ENCODE assay signal across 8 mouse cellular contexts in the genomic region with DNA sequence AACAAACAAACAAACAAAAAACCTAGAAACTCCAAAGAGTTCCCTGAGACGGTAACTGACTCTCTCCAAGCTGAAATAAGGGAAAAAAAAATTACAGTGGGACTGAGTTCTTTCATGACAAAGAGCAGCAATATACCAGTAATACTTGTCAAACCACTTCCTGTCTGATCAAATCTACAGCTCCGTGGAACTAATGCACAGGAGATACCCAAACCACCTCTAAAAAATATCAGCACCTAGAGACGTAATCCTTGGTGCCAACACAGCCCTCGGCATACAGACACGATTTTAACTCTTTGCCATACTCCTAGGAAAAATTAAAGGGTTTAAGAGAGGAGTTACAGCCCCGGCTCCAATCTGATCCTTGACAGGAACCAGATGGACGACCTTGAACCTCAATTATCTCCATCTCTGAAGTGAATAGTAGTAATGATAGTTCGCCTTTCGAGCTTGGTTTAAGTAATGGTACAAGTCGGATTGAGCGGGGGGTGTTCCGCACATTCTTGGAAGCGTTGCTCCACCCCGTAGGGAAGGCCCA. TPM values are rescaled to one million over a fixed set of nuclear protein-coding genes. Genes with fewer than 3 reads are reported as not detected.
A peak's percentile ranks its signal among the peaks of the same experiment; 100 is the strongest.
DNase-seq lines count a peak whose midpoint lies in the region; ATAC-seq and TF ChIP-seq lines count a peak whose summit lies in the region.

No protein-coding gene starts in this region.

- H3K4me2 ChIP-seq in kidney, embryonic 16.5 days (replicated peaks; ENCODE audit: low read depth, low read length) = peak overlapping the region; percentile 69
- H3K4me2 ChIP-seq in hindbrain, embryonic 15.5 days = peak overlapping the region; percentile 63
- peak overlapping the region; percentile 78 for H3K4me2 ChIP-seq in midbrain, embryonic 16.5 days (ENCODE audit: low read length)

- no peaks in the 10 kb centered on the region for H3K27me3 ChIP-seq in kidney, embryonic 16.5 days (ENCODE audit: insufficient read depth, low read length)
- no peaks in the 10 kb centered on the region for H3K27me3 ChIP-seq in hindbrain, embryonic 15.5 days
- H3K27me3 ChIP-seq in midbrain, embryonic 16.5 days (ENCODE audit: control insufficient read depth, insufficient read depth, low read depth, low read length) = no peaks in the 10 kb centered on the region

- peaks cover 16% of the 10 kb centered on the region for H3K36me3 ChIP-seq in kidney, embryonic 16.5 days (ENCODE audit: insufficient read depth, low read length)
- H3K36me3 ChIP-seq in hindbrain, embryonic 15.5 days = peaks cover 18% of the 10 kb centered on the region
- H3K36me3 ChIP-seq in midbrain, embryonic 16.5 days (ENCODE audit: control insufficient read depth, insufficient read depth, low read length) = peaks cover 17% of the 10 kb centered on the region

- WGBS in kidney, embryonic 16.5 days = 3% methylated on average over 14 of the region's 14 CpGs
- WGBS in bone marrow, adult 2 months = 1% methylated on average over 14 of the region's 14 CpGs
- WGBS in hindbrain, embryonic 15.5 days = 9% methylated on average over 14 of the region's 14 CpGs
- 7% methylated on average over 14 of the region's 14 CpGs for WGBS in midbrain, embryonic 16.5 days

- TF ChIP-seq POLR2A in bone marrow, adult 2 months (IDR thresholded peaks at IDR 0.05; ENCODE audit: borderline replicate concordance, control insufficient read depth, low read depth, low read length) = no peak

- TF ChIP-seq CTCF in bone marrow, adult 2 months (IDR thresholded peaks at IDR 0.05; ENCODE audit: control insufficient read depth, insufficient read depth, low read length) = no peak

- peak overlapping the region; percentile 98 for H3K27ac ChIP-seq in kidney, embryonic 16.5 days (ENCODE audit: low read length)
- H3K27ac ChIP-seq in bone marrow, adult 2 months (ENCODE audit: control insufficient read depth, insufficient read depth, low read depth, low read length, poor library complexity) = peak overlapping the region; percentile 96
- peak overlapping the region; percentile 92 for H3K27ac ChIP-seq in hindbrain, embryonic 15.5 days (replicated peaks)
- H3K27ac ChIP-seq in midbrain, embryonic 16.5 days (ENCODE audit: low read length) = peak overlapping the region; percentile 93

- no peaks in the 10 kb centered on the region for H3K9me3 ChIP-seq in kidney, embryonic 16.5 days (ENCODE audit: low read length)
- H3K9me3 ChIP-seq in hindbrain, embryonic 15.5 days = no peaks in the 10 kb centered on the region
- H3K9me3 ChIP-seq in midbrain, embryonic 16.5 days (replicated peaks; ENCODE audit: control insufficient read depth, low read length, poor library complexity, severe bottlenecking) = no peaks in the 10 kb centered on the region

- DNase-seq in kidney, postnatal 4 days = no peak
- DNase-seq in cerebellum, postnatal 14 days = no peak
- DNase-seq in urinary bladder, postnatal 25 days (ENCODE audit: low spot score) = no peak
- no peak for DNase-seq in cerebellum, postnatal 10 days

- peak overlapping the region; percentile 94 for H3K9ac ChIP-seq in kidney, embryonic 16.5 days (replicated peaks; ENCODE audit: low read length)
- peak overlapping the region; percentile 78 for H3K9ac ChIP-seq in hindbrain, embryonic 15.5 days
- H3K9ac ChIP-seq in midbrain, embryonic 16.5 days (ENCODE audit: low read depth, low read length) = peak overlapping the region; percentile 82

- peaks cover 15% of the 10 kb centered on the region for H3K4me1 ChIP-seq in kidney, embryonic 16.5 days (ENCODE audit: insufficient read depth, low read length)
- no peaks in the 10 kb centered on the region for H3K4me1 ChIP-seq in bone marrow, adult 2 months (ENCODE audit: control insufficient read depth, insufficient read depth, low read length)
- peaks cover 27% of the 10 kb centered on the region for H3K4me1 ChIP-seq in hindbrain, embryonic 15.5 days (replicated peaks)
- H3K4me1 ChIP-seq in midbrain, embryonic 16.5 days (ENCODE audit: control insufficient read depth, insufficient read depth, low read length) = peaks cover 14% of the 10 kb centered on the region

- H3K4me3 ChIP-seq in kidney, embryonic 16.5 days (ENCODE audit: low read length) = peak overlapping the region; percentile 94
- peak overlapping the region; percentile 76 for H3K4me3 ChIP-seq in bone marrow, adult 2 months (replicated peaks; ENCODE audit: control insufficient read depth, low read depth, low read length)
- H3K4me3 ChIP-seq in hindbrain, embryonic 15.5 days = peak overlapping the region; percentile 72
- H3K4me3 ChIP-seq in midbrain, embryonic 16.5 days (ENCODE audit: low read depth, low read length) = peak overlapping the region; percentile 72

- ATAC-seq in kidney, embryonic 16.5 days (ENCODE audit: low FRiP score, low TSS enrichment) = 0 out of 2 replicates have a peak, but pooled peaks have one; percentile 0
- ATAC-seq in hindbrain, embryonic 15.5 days (ENCODE audit: low FRiP score, low read depth) = no peak
- no peak for ATAC-seq in midbrain, embryonic 16.5 days

RNA-seq across cellular contexts. Expression of gene Dnase1l2, which starts 11.4 kb away (rescaled TPM):
- polyA plus RNA-seq in kidney, embryonic 16.5 days (2015; fragmentation: Nextera tagmentation; extraction: Ambion mirVana) = 3.2 and 5.5 TPM in 2 replicates
- 5.0 and 21.3 TPM in 2 replicates for polyA plus RNA-seq in bone marrow, adult 2 months (2011; ENCODE audit: insufficient read depth, insufficient read length, low replicate concordance, missing spikeins)
- polyA plus RNA-seq in hindbrain, embryonic 15.5 days (2015; fragmentation: Nextera tagmentation; extraction: Ambion mirVana) = 6.8 and 7.2 TPM in 2 replicates
- 7.9 and 9.9 TPM in 2 replicates for polyA plus RNA-seq in midbrain, embryonic 16.5 days (2015; fragmentation: Nextera tagmentation; extraction: Ambion mirVana)

RNA-seq across cellular contexts. Expression of gene E4f1, which starts 15.8 kb away (rescaled TPM):
- polyA plus RNA-seq in kidney, embryonic 16.5 days (2015; fragmentation: Nextera tagmentation; extraction: Ambion mirVana) = 38.1 TPM in 2 replicates
- 34.5 and 70.1 TPM in 2 replicates for polyA plus RNA-seq in bone marrow, adult 2 months (2011; ENCODE audit: insufficient read depth, insufficient read length, low replicate concordance, missing spikeins)
- 46.7 and 50.5 TPM in 2 replicates for polyA plus RNA-seq in hindbrain, embryonic 15.5 days (2015; fragmentation: Nextera tagmentation; extraction: Ambion mirVana)
- polyA plus RNA-seq in midbrain, embryonic 16.5 days (2015; fragmentation: Nextera tagmentation; extraction: Ambion mirVana) = 46.4 and 50.2 TPM in 2 replicates

RNA-seq across cellular contexts. Expression of gene Pgp, which starts 15.9 kb away (rescaled TPM):
- polyA plus RNA-seq in kidney, embryonic 16.5 days (2015; fragmentation: Nextera tagmentation; extraction: Ambion mirVana) = 55.5 and 55.6 TPM in 2 replicates
- polyA plus RNA-seq in bone marrow, adult 2 months (2011; ENCODE audit: insufficient read depth, insufficient read length, low replicate concordance, missing spikeins) = 33.0 and 34.7 TPM in 2 replicates
- 72.6 and 75.6 TPM in 2 replicates for polyA plus RNA-seq in hindbrain, embryonic 15.5 days (2015; fragmentation: Nextera tagmentation; extraction: Ambion mirVana)
- polyA plus RNA-seq in midbrain, embryonic 16.5 days (2015; fragmentation: Nextera tagmentation; extraction: Ambion mirVana) = 64.2 and 70.2 TPM in 2 replicates

RNA-seq across cellular contexts. Expression of gene Bricd5, which starts 19.4 kb away (rescaled TPM):
- polyA plus RNA-seq in kidney, embryonic 16.5 days (2015; fragmentation: Nextera tagmentation; extraction: Ambion mirVana) = 0.42 and 1.6 TPM in 2 replicates
- 3.3 TPM in 1 of 2 replicates, not detected in the other for polyA plus RNA-seq in bone marrow, adult 2 months (2011; ENCODE audit: insufficient read depth, insufficient read length, low replicate concordance, missing spikeins)
- polyA plus RNA-seq in hindbrain, embryonic 15.5 days (2015; fragmentation: Nextera tagmentation; extraction: Ambion mirVana) = 0.34 and 0.77 TPM in 2 replicates
- 0.40 TPM in 1 of 2 replicates, not detected in the other for polyA plus RNA-seq in midbrain, embryonic 16.5 days (2015; fragmentation: Nextera tagmentation; extraction: Ambion mirVana)

RNA-seq across cellular contexts. Expression of gene Mlst8, which starts 24.6 kb away (rescaled TPM):
- polyA plus RNA-seq in kidney, embryonic 16.5 days (2015; fragmentation: Nextera tagmentation; extraction: Ambion mirVana) = 39.3 and 40.2 TPM in 2 replicates
- 9.8 and 22.9 TPM in 2 replicates for polyA plus RNA-seq in bone marrow, adult 2 months (2011; ENCODE audit: insufficient read depth, insufficient read length, low replicate concordance, missing spikeins)
- polyA plus RNA-seq in hindbrain, embryonic 15.5 days (2015; fragmentation: Nextera tagmentation; extraction: Ambion mirVana) = 35.4 and 36.0 TPM in 2 replicates
- 36.5 and 37.2 TPM in 2 replicates for polyA plus RNA-seq in midbrain, embryonic 16.5 days (2015; fragmentation: Nextera tagmentation; extraction: Ambion mirVana)
